Mouse (Mus musculus): ENCODE data around the gene Arid3a. TPM values are rescaled to one million over a fixed set of nuclear protein-coding genes. Genes with fewer than 3 reads are reported as not detected.

The Arid3a gene
- total RNA-seq, 1 experiment from 2014 or later = 58.8 TPM

DNA sequence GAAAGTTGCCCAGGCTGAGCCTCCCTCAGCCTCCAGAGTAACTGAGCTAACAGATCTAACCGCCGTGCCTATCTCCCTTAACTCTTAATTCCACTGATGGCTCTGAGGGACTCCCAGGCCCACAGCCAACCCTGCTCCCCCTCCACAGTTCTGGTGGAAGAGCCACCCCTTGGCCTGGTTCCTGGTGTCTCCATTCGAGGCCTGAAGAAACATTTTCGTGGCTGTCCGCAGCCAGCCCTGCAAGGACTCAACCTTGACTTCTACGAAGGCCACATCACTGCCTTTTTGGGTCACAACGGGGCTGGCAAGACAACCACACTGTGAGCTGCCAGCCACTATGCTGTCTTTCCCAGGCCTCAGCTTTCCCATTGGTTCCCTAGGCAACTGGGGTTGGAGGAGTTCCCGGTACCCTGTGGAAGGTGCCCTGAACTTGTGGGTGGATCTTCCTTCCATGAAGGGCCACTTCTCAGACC lies 77.4 kb downstream of the Arid3a start:
- no peak for ATAC-seq (ENCODE audit: extremely low read depth, insufficient number of reproducible peaks, low FRiP score, poor library complexity, severe bottlenecking)

Other genes starting within 250 kb of the Arid3a start
- gene Cdc34, start 244.8 kb upstream of the Arid3a start, total RNA-seq (2017) = 90.5 and 95.5 TPM in 2 replicates
- gene Gzmm, start 238.0 kb upstream of the Arid3a start, total RNA-seq (2017) = 1.5 and 2.9 TPM in 2 replicates
- 105 and 111 TPM in 2 replicates for gene Bsg, start 222.6 kb upstream of the Arid3a start, total RNA-seq (2017)
- gene Hcn2, start 210.4 kb upstream of the Arid3a start, total RNA-seq (2017) = not detected in 2 replicates
- 21.9 and 24.6 TPM in 2 replicates for gene Polrmt, start 180.5 kb upstream of the Arid3a start, total RNA-seq (2017)
- gene Fgf22, start 172.0 kb upstream of the Arid3a start, total RNA-seq (2017) = not detected in 2 replicates
- 12.0 and 15.9 TPM in 2 replicates for gene Rnf126, start 160.1 kb upstream of the Arid3a start, total RNA-seq (2017)
- gene Fstl3, start 149.8 kb upstream of the Arid3a start, total RNA-seq (2017) = 1.0 and 2.6 TPM in 2 replicates
- gene Prss57, start 136.1 kb upstream of the Arid3a start, total RNA-seq (2017) = 1.1 and 1.2 TPM in 2 replicates
- 40.6 and 42.1 TPM in 2 replicates for gene Palm, start 133.5 kb upstream of the Arid3a start, total RNA-seq (2017)
- 1.0 and 1.4 TPM in 2 replicates for gene Misp, start 106.1 kb upstream of the Arid3a start, total RNA-seq (2017)
- 101 and 117 TPM in 2 replicates for gene Ptbp1, start 72.6 kb upstream of the Arid3a start, total RNA-seq (2017)
- not detected in 2 replicates for gene Prtn3, start 52.6 kb upstream of the Arid3a start, total RNA-seq (2017)
- gene Plppr3, start 52.4 kb upstream of the Arid3a start, total RNA-seq (2017) = 0.93 and 1.7 TPM in 2 replicates
- gene Elane, start 40.8 kb upstream of the Arid3a start, total RNA-seq (2017) = not detected in 2 replicates
- gene Cfd, start 36.2 kb upstream of the Arid3a start, total RNA-seq (2017) = not detected in 2 replicates
- gene Med16, start 18.1 kb upstream of the Arid3a start, total RNA-seq (2017) = 14.0 and 15.0 TPM in 2 replicates
- not detected in 2 replicates for gene Gm26602, start 16.2 kb upstream of the Arid3a start, total RNA-seq (2017)
- gene Kiss1r, start 10.1 kb upstream of the Arid3a start, total RNA-seq (2017) = 1.4 and 2.4 TPM in 2 replicates
- 147 and 149 TPM in 2 replicates for gene R3hdm4, start 5.8 kb upstream of the Arid3a start, total RNA-seq (2017)
- 11.4 and 15.9 TPM in 2 replicates for gene Wdr18, start 33.1 kb downstream of the Arid3a start, total RNA-seq (2017)
- not detected in 2 replicates for gene Grin3b, start 43.7 kb downstream of the Arid3a start, total RNA-seq (2017)
- 80.7 and 81.4 TPM in 2 replicates for gene Tmem259, start 57.3 kb downstream of the Arid3a start, total RNA-seq (2017)
- 284 and 308 TPM in 2 replicates for gene Cnn2, start 61.5 kb downstream of the Arid3a start, total RNA-seq (2017)
- 45.9 and 53.7 TPM in 2 replicates for gene Abca7, start 69.5 kb downstream of the Arid3a start, total RNA-seq (2017)
- 695 and 736 TPM in 2 replicates for gene Arhgap45, start 89.6 kb downstream of the Arid3a start, total RNA-seq (2017)
- 47.7 and 66.4 TPM in 2 replicates for gene Polr2e, start 112.8 kb downstream of the Arid3a start, total RNA-seq (2017)
- gene Gpx4, start 120.1 kb downstream of the Arid3a start, total RNA-seq (2017) = 206 and 276 TPM in 2 replicates
- 232 and 238 TPM in 2 replicates for gene Sbno2, start 178.5 kb downstream of the Arid3a start, total RNA-seq (2017)
- gene Stk11, start 188.8 kb downstream of the Arid3a start, total RNA-seq (2017) = 229 and 235 TPM in 2 replicates
- 34.4 and 38.6 TPM in 2 replicates for gene Atp5d, start 211.6 kb downstream of the Arid3a start, total RNA-seq (2017)
- 0.98 and 1.6 TPM in 2 replicates for gene Cbarp, start 213.8 kb downstream of the Arid3a start, total RNA-seq (2017)
- 126 and 143 TPM in 2 replicates for gene Midn, start 221.2 kb downstream of the Arid3a start, total RNA-seq (2017)
- 151 and 158 TPM in 2 replicates for gene Cirbp, start 238.9 kb downstream of the Arid3a start, total RNA-seq (2017)
- gene 1600002K03Rik, start 245.9 kb downstream of the Arid3a start, total RNA-seq (2017) = 10.3 and 14.2 TPM in 2 replicates

Measured in neutrophil, adult 5-6 weeks (primary cell).